Mouse (Mus musculus): ENCODE measurements around the gene Krt14.

Gene Krt14

DNA sequence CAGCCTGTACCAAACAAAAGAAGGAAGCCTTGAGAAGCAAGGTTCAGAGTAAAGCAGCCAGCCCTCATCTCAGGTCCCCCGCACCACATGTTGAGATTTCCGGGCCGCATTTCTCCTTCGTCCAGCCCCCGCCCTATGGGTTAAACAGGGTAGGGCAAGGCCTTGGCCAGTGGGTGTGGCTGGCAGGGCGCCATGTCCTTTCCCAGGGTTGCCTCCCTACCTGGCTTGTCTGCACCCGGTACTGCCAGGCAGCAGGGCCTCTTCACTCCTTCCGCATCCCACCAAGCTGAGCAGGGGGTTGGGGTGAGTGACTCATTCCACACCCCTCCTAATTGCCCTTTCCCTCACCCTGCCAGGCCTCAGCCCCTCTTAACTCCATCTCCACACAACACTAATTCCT lies 39.3 kb downstream of the Krt14 start:
- no peak for DNase-seq (ENCODE audit: low spot score in 2 of 2)

DNA sequence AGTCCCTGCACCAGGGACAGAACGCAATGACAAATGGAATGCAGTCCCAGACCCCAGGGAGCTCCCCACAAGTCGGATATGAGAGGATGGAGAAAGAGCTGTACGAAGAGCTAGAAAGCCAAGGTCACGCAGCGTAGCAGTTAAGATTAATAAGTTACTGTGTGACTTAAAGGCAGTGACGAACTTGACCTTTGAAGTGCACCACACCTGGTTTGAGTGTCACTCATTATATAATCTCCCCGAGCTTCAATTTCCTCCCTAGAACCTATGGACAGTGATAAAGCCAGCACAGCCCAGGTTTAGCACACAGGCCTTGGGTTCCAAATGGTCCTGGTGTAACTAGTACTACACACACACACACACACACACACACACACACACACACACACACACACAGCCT lies 43.0 kb downstream of the Krt14 start:
- no peak for DNase-seq (ENCODE audit: low spot score in 2 of 2)

DNA sequence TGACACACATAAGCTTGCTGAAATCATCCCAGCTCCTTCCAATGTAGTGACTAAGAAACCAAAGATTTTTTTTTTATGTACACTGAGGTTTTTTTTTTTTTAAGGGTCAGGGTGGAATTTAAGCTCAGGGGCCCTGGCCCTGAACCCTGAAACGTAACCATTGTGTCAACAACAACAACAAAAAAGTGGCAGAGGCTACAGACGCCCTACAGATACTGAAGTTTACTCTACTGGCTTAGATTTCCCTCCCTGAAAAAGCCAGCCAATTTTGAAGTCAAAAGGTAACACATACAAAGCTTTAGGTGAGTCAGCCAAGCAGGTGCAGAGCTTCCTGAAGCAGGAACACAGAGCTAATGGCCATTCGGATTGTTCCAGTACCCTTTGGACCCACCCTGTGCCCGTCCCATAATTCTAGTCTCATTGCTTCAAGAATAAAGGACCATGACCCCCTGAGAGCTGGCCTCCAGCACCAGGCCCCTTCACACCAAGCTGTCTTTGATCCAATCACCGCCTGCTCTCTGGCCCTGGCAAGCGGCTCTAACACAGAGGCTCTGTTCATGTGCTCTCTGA lies 49.4 kb downstream of the Krt14 start:
- DNase-seq (ENCODE audit: low spot score in 2 of 2): no peak

- DNase-seq (ENCODE audit: low spot score in 2 of 2): no peak
Observed at GRCm38 (mm10) chr11:100157331-100157730, 50.0 kb downstream of the Krt14 start.

GRCm38 (mm10) chr11:100155497-100156255 lies 51.7 kb downstream of the Krt14 start:
- no peak for DNase-seq (ENCODE audit: low spot score in 2 of 2)

All from spleen, postnatal 36 days (tissue).